ENCODE assay signal across 9 mouse cellular contexts in the genomic region with DNA sequence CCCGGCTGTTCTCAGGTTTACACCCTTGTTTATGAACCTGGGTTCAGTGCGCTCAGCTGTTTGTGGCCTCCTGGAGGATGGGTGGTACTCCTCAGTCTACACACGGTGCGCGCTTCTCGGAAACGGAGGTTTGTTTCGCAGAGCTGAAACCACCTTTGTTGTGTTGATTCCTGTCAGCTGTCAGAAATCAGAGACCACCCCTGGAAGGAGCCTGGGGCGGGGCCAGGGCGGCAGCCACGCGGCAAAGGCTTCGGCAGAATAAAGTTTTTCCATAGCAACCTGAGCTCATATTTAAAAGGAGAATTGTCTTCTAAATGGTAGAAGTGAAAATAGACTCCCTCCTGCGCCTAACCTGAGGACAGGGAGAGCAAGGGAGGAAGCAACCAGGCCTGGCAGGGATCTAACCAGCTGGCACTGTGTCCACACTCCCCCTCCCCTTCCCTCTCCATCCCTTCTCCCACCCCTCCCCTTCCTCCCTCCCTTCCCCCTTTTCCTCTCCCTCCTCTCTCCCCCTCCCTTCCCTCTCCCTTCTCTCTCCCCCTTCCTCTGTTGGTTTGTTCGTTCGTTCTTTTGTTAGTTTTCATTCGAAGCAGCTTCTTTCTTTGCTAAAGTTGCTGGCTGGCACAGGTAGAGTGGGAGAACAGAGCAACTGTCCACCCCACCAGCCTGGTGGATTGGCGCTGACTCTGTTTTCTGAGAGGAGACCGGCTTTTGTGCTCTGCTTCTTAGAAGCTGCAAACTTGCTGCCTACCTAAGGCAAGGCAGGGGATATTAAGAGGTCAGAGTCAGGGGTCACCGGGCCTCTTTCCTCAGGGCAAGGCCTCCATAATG. TPM values are rescaled to one million over a fixed set of nuclear protein-coding genes. Genes with fewer than 3 reads are reported as not detected.
A peak's percentile ranks its signal among the peaks of the same experiment; 100 is the strongest.
DNase-seq lines count a peak whose midpoint lies in the region; ATAC-seq lines count a peak whose summit lies in the region.
"Had no signal": no experiment of that assay in that cellular context is flagged by ENCODE, and none has a peak within 500 bp of the region (broad histone marks: within the 10 kb centered on the region; RNA-seq: fewer than 3 reads in every experiment).

No protein-coding gene starts in this region.

- H3K27ac ChIP-seq in heart, embryonic 12.5 days (ENCODE audit: poor library complexity, severe bottlenecking) = 0 out of 2 replicates have a peak overlapping the region, but pooled peaks have one; percentile 20
- H3K27ac ChIP-seq in embryonic facial prominence, embryonic 11.5 days (replicated peaks; ENCODE audit: low read depth, low read length) = peak overlapping the region; percentile 20; the same call in 1 of the 2 replicates

- DNase-seq in heart, postnatal 14 days = no peak
- DNase-seq in embryonic facial prominence, embryonic 11.5 days (ENCODE audit: low spot score) = peak; percentile 65
- DNase-seq in hindlimb bud, embryonic 11.5 days (ENCODE audit: extremely low spot score, low read depth, low spot score) = peak; percentile 22
- peak; percentile 53 to 66 for DNase-seq in spleen, postnatal 14 days (ENCODE audit: low spot score in 2 of 2)
- DNase-seq in cerebellum, adult 9-10 months = no peak
- DNase-seq in ovary, postnatal 14 days (ENCODE audit: low spot score) = no peak

- H3K9ac ChIP-seq in heart, embryonic 12.5 days = no peak overlapping the region
- peak overlapping the region; percentile 43; the same call in 1 of the 2 replicates for H3K9ac ChIP-seq in embryonic facial prominence, embryonic 11.5 days (replicated peaks; ENCODE audit: low read length)

- H3K27me3 ChIP-seq in heart, embryonic 12.5 days (replicated peaks) = no peaks in the 10 kb centered on the region
- no peaks in the 10 kb centered on the region for H3K27me3 ChIP-seq in embryonic facial prominence, embryonic 11.5 days (ENCODE audit: control insufficient read depth, insufficient read depth, low read length)
- H3K27me3 ChIP-seq: Patski had no signal

- intact Hi-C loops in heart, postnatal 14 days (cut with DNase I) = no loop called here

- H3K4me3 ChIP-seq in heart, embryonic 12.5 days = peak overlapping the region; percentile 20
- H3K4me3 ChIP-seq in embryonic facial prominence, embryonic 11.5 days (ENCODE audit: low read depth, low read length) = peak overlapping the region; percentile 24

- peak overlapping the region; percentile 57 for H3K4me2 ChIP-seq in heart, embryonic 12.5 days
- peak overlapping the region; percentile 38 for H3K4me2 ChIP-seq in embryonic facial prominence, embryonic 11.5 days (ENCODE audit: low read depth, low read length)

- H3K9me3 ChIP-seq in heart, embryonic 12.5 days (replicated peaks) = no peaks in the 10 kb centered on the region
- H3K9me3 ChIP-seq in embryonic facial prominence, embryonic 11.5 days (replicated peaks; ENCODE audit: control insufficient read depth, low read length) = no peaks in the 10 kb centered on the region

- WGBS in heart, embryonic 12.5 days = 10% methylated on average over 20 of the region's 20 CpGs
- WGBS in embryonic facial prominence, embryonic 11.5 days = 2% methylated on average over 20 of the region's 20 CpGs

- ATAC-seq in heart, embryonic 12.5 days (ENCODE audit: insufficient number of reproducible peaks, low FRiP score) = no peak
- ATAC-seq in embryonic facial prominence, embryonic 11.5 days (replicated peaks; ENCODE audit: insufficient number of reproducible peaks, low FRiP score, low TSS enrichment, low read depth) = peak; percentile 76
- ATAC-seq in megakaryocyte, adult 5-6 weeks (ENCODE audit: poor library complexity, severe bottlenecking) = peak; percentile 17
- ATAC-seq: Patski had no signal

- H3K4me1 ChIP-seq in heart, embryonic 12.5 days (replicated peaks) = peaks cover 46% of the 10 kb centered on the region
- H3K4me1 ChIP-seq in embryonic facial prominence, embryonic 11.5 days (ENCODE audit: control insufficient read depth, insufficient read depth, low read length) = peaks cover 4% of the 10 kb centered on the region

- H3K36me3 ChIP-seq in heart, embryonic 12.5 days = no peaks in the 10 kb centered on the region
- H3K36me3 ChIP-seq in embryonic facial prominence, embryonic 11.5 days (replicated peaks; ENCODE audit: control insufficient read depth, insufficient read depth, low read depth, low read length) = no peaks in the 10 kb centered on the region

RNA-seq across cellular contexts. Expression of a gene that starts 23.0 kb away (rescaled TPM):
- polyA plus RNA-seq in heart, embryonic 12.5 days (2016; fragmentation: Nextera tagmentation; extraction: Ambion mirVana) = 10.5 and 10.9 TPM in 2 replicates
- 1 to 10 TPM; 8.9 to 9.2 TPM for total RNA-seq in heart, postnatal 14 days (2021)
- 3.5 and 3.7 TPM in 2 replicates for polyA plus RNA-seq in embryonic facial prominence, embryonic 11.5 days (2014; fragmentation: Nextera tagmentation; extraction: Ambion mirVana)
- 87.3 and 93.1 TPM in 2 replicates for total RNA-seq in megakaryocyte, adult 5-6 weeks (2015)
- total RNA-seq in megakaryocyte, adult 5-6 weeks (2017) = 65.3 and 80.5 TPM in 2 replicates

Comparison
In these comparisons a context has a peak if more than half of its experiments do, and no peak if none do; other contexts are left out.
1. DNase-seq: peak in embryonic facial prominence, embryonic 11.5 days (single experiment), hindlimb bud, embryonic 11.5 days (single experiment) and spleen, postnatal 14 days (2 of 2); none in heart, postnatal 14 days (0 of 2), cerebellum, adult 9-10 months (single experiment) and ovary, postnatal 14 days (single experiment).
2. RNA of a gene that starts 23.0 kb away (total RNA-seq): 65.3 to 93.1 TPM in megakaryocyte, adult 5-6 weeks; 8.9 to 9.2 TPM in heart, postnatal 14 days; every median in the first group is over 4 times any median in the second.